Mouse (Mus musculus): ENCODE data around the gene Cage1. TPM values are rescaled to one million over a fixed set of nuclear protein-coding genes. Genes with fewer than 3 reads are reported as not detected.
A peak's percentile ranks its signal among the peaks of the same experiment; 100 is the strongest.

Gene Cage1
- total RNA-seq, 2 experiments from 2014 or later, result 0.92 to 0.94 TPM

- no peak for DNase-seq
Observed at GRCm38 (mm10) chr13:37965126-37965914, 71.5 kb downstream of the Cage1 start.

GRCm38 (mm10) chr13:37964128-37965087 lies 72.5 kb downstream of the Cage1 start:
- no peak for DNase-seq

DNA sequence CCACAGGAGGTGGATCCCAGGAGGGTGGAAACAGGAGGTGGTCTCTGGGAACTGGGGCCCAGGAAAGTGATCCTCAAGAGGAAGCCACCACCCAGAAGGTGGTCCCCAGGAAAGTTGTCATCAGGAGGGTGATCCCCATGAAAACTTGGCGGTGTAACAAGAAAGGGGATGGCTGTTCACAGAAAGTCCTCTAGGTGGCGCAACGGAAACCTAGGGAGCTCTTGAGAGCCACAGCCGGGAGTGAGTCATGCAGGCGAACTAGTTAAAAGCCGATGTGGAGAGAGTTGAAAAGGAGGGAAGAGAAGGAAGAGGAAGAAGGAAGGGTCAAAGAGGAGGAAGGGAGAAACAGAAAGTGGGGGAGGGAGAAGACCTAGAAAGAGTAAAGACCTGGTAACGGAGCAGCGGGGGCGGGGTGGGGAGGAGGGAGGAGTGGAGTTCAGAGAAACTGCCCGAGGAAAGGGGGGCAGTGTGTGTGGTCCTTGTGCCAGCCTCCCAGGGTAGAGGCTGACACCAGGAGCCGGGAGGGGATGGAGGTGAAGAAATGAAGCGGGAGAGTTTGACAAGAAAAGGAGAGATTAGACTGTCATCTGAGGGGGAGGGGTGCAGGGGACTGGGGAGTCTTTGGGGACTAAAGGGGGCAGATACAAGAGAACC lies 73.4 kb downstream of the Cage1 start:
- DNase-seq, result peak; percentile 52

GRCm38 (mm10) chr13:37962541-37962940 lies 74.3 kb downstream of the Cage1 start:
- no peak for DNase-seq

DNA sequence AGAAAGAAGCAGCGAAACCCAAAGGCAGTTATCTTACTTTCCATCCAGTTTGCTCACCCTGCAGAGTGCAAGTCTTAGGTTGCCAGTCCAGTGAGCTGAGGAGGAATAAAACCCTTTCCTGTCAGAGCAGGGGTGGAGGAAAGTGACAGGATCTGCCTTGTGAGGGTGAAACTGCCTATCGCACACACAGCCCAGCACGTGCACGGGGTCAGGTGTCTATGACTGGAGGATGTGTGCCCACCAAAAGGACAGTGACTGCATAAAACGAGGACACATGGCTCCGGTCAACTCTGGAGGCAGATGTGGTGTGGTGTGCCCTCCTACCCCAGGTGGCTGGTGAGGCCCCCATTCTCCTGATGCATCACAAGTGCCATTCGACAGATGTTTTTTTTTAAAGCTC lies 76.9 kb downstream of the Cage1 start:
- no peak for DNase-seq

GRCm38 (mm10) chr13:37959239-37959907 lies 77.5 kb downstream of the Cage1 start:
- peak; percentile 29 for DNase-seq

GRCm38 (mm10) chr13:37958498-37959238 lies 78.2 kb downstream of the Cage1 start:
- DNase-seq, result no peak

Small RNAs within 50 kb of the gene (microRNA-seq; reads per million reads assigned to microRNA genes)
- 0 reads per million in 2 experiments for gene Gm27387 (ENCODE audit: borderline replicate concordance in 2 of 2)

Other genes with a start within 250 kb of the Cage1 start
- gene Ssr1, start 42.9 kb downstream of the Cage1 start, total RNA-seq (2021), result 10 to 100 TPM; 55.6 to 68.6 TPM
- 1 to 10 TPM; 7.4 to 9.8 TPM for gene Riok1, start 74 bp downstream of the Cage1 start, total RNA-seq (2021)
- under 1 TPM in 1 of 2 experiments, not detected in 1; 0.56 TPM for gene Dsp, start 114.2 kb upstream of the Cage1 start, total RNA-seq (2021)
- gene Snrnp48, start 167.9 kb upstream of the Cage1 start, total RNA-seq (2021), result 10 to 100 TPM in 1 of 2 experiments, 1 to 10 TPM in 1; 6.5 to 11.0 TPM

All from gastrocnemius, postnatal 25 days (tissue).